ENCODE assay signal across 25 mouse cellular contexts in genomic region chr2:46491081-46491480, GRCm38 (mm10).
"Had no signal": no experiment of that assay in that cellular context is flagged by ENCODE, and none has a peak within 500 bp of the region (broad histone marks: within the 10 kb centered on the region; RNA-seq: fewer than 3 reads in every experiment).

No protein-coding gene starts in this region.

- ATAC-seq: hindbrain, postnatal 0 days; intestine, embryonic 16.5 days; liver, embryonic 12.5 days had no signal

- DNase-seq: gastrocnemius, postnatal 14 days; gastrocnemius, postnatal 36 days; heart, adult 11 months; heart, adult 2 months; heart, postnatal 14 days; heart, postnatal 36 days; kidney, adult 11 months; kidney, adult 8-10 months; kidney, postnatal 10 days; kidney, postnatal 25 days; kidney, postnatal 4 days; left cerebral cortex, postnatal 4 days had no signal

- H3K27ac ChIP-seq: heart, adult 2 months; heart, embryonic 13.5 days; heart, embryonic 15.5 days; hindbrain, embryonic 13.5 days; hindbrain, embryonic 15.5 days; hindbrain, postnatal 0 days; layer of hippocampus, adult 2 months; left cerebral cortex, adult 2 months; limb, embryonic 13.5 days; limb, embryonic 15.5 days; liver, embryonic 12.5 days; liver, embryonic 14.5 days had no signal

- H3K4me2 ChIP-seq: heart, embryonic 11.5 days; heart, embryonic 13.5 days; heart, embryonic 15.5 days; hindbrain, embryonic 13.5 days; hindbrain, embryonic 15.5 days; limb, embryonic 13.5 days; limb, embryonic 15.5 days; liver, embryonic 12.5 days had no signal

- H3K4me3 ChIP-seq: heart, adult 2 months; heart, embryonic 13.5 days; heart, embryonic 15.5 days; hindbrain, embryonic 13.5 days; hindbrain, embryonic 15.5 days; layer of hippocampus, adult 2 months; left cerebral cortex, adult 2 months; limb, embryonic 13.5 days; limb, embryonic 15.5 days; liver, embryonic 12.5 days had no signal

- H3K36me3 ChIP-seq: heart, embryonic 13.5 days; heart, embryonic 15.5 days; hindbrain, embryonic 13.5 days; hindbrain, embryonic 15.5 days; limb, embryonic 13.5 days; limb, embryonic 15.5 days; liver, embryonic 12.5 days had no signal

- H3K4me1 ChIP-seq: heart, embryonic 13.5 days; heart, embryonic 15.5 days; hindbrain, embryonic 13.5 days; hindbrain, embryonic 15.5 days; limb, embryonic 13.5 days; limb, embryonic 15.5 days; liver, embryonic 12.5 days had no signal

- H3K27me3 ChIP-seq: heart, embryonic 13.5 days; heart, embryonic 15.5 days; hindbrain, embryonic 13.5 days; hindbrain, embryonic 15.5 days; limb, embryonic 13.5 days; limb, embryonic 15.5 days; liver, embryonic 12.5 days had no signal

- H3K9me3 ChIP-seq: heart, embryonic 15.5 days; hindbrain, embryonic 13.5 days; hindbrain, embryonic 15.5 days; limb, embryonic 13.5 days; limb, embryonic 15.5 days; liver, embryonic 12.5 days had no signal

- H3K9ac ChIP-seq: heart, embryonic 13.5 days; heart, embryonic 15.5 days; hindbrain, embryonic 13.5 days; hindbrain, embryonic 15.5 days; limb, embryonic 13.5 days; limb, embryonic 15.5 days; liver, embryonic 12.5 days; liver, embryonic 14.5 days had no signal
